Mouse (Mus musculus) mouse trophoblast stem cell (cell line): ENCODE measurements around the gene Gpbar1.
"Not testable (repeated sequence)": the region's sequence is repeated elsewhere in the genome, so short reads cannot be mapped to it uniquely, and the experiment has no call there.

Experiments
- in situ Hi-C, 2 experiments: fragments of 300-500 bp; cut with MseI, MboI; formaldehyde crosslinking; loops; 2 replicates in 1 of 2; 3 replicates in 1 of 2; pipeline ENCODE4 v1.15.1; 2025

Gene Gpbar1

DNA sequence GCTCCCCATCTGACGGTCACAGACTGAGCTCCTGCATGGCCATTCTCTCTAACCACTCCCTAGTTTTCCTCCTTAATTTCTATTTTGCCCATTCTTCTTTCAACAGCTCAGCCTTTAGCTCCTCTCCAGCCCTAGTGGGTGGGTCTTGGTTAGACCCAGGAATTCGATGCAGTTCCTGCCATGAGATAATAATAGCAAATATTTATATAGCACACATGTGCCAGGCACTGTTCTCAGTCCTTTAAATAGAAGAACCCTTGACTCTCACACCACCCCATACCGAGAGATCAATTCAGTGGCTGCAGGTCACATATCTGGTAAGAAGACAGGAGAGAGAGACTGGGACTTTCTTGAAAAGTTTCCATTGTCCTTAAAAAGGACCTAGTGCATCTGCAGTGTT, 43.0 kb downstream of the Gpbar1 start:
- in situ Hi-C loops: no loop called here

- in situ Hi-C loops: not testable (repeated sequence)
Observed at GRCm38 (mm10) chr1:74326916-74327315, 48.6 kb downstream of the Gpbar1 start.
